Mouse (Mus musculus) 3T3-L1 (cell line): ENCODE results near the gene Gm10160.
"Not testable (repeated sequence)": the region's sequence is repeated elsewhere in the genome, so short reads cannot be mapped to it uniquely, and the experiment has no call there.

Source experiments
- DNase-seq: peaks from one replicate; pipeline ENCODE4 v3.0.0-alpha.2; 2015; ENCODE audit warnings: low read depth, low spot score

Gene Gm10160

GRCm38 (mm10) chr7:81858968-81859721, 3.6 kb upstream of the Gm10160 start, which contains the start of gene Tm6sf1:
Gene Tm6sf1, plus strand, starts transcription at chr7:81859001.
- no peak for DNase-seq

- DNase-seq, result no peak
These were observed 2.6 kb upstream of the Gm10160 start for GRCm38 (mm10) chr7:81858236-81858635.

DNA sequence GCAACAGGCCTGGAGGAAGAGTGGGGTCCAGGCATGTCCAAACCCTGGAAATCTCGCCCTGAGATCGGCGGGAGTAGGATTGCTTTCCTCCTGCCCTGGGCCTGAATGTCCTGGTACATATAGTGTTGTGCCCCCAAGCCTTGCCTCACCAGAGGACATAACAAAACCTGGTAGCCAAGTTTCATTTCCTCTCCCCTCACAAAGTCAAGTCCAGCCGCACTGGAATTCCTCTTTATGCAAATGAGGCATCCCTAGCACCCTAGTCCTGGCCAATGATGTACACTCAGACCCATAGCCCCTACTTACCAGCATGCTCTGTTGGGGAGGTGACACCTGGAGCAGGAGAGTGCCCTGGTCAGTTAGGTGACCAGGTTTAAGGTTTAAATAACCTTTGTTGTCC, 627 bp upstream of the Gm10160 start:
- DNase-seq, result no peak

GRCm38 (mm10) chr7:81854568-81855307, 856 bp downstream of the Gm10160 start:
- DNase-seq, result no peak

DNA sequence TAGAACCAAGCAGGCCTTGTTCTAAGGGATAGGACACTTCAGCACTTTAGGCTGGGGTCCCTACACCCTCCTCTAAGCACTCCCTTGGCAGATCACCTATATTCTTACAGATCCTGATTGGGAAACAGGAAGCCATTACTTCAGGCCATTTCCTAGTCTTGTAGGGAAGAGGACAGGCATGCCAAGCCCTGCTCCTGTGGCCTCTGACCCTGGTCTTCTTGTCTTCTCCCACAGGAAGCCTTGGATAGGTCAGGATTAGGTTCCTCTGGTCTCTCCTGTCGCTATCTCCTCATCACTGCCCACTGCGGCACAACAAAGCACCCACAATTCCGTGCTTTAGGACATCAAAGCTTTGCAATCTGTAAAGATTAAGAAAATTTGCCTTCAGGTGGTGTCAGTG, 3.9 kb downstream of the Gm10160 start:
- DNase-seq, result no peak

- DNase-seq, result no peak
These were observed 5.4 kb downstream of the Gm10160 start for GRCm38 (mm10) chr7:81850171-81850570.

DNA sequence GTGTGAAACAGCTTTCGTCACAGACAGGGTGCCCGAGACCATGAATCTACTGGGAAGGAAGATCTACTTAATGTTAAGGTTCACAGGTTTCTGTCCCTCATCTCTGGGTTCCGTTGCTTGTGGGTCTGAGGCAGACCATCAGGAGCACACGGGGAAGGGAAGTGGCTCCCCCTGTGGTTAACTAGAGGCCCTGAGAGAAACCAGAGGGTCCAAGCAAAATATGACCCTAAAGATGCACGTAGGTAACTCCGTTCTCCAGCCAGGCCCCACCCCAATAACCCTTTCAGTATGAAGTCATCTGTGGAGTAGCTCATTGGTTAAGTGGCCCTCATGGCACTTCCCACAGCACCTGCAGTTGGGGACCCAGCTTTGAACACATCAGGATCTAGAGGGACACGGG, 6.0 kb downstream of the Gm10160 start:
- no peak for DNase-seq

- DNase-seq, result no peak
These were observed 6.4 kb downstream of the Gm10160 start for GRCm38 (mm10) chr7:81849214-81849613.

GRCm38 (mm10) chr7:81847777-81848176, 7.8 kb downstream of the Gm10160 start:
- DNase-seq, result no peak

DNA sequence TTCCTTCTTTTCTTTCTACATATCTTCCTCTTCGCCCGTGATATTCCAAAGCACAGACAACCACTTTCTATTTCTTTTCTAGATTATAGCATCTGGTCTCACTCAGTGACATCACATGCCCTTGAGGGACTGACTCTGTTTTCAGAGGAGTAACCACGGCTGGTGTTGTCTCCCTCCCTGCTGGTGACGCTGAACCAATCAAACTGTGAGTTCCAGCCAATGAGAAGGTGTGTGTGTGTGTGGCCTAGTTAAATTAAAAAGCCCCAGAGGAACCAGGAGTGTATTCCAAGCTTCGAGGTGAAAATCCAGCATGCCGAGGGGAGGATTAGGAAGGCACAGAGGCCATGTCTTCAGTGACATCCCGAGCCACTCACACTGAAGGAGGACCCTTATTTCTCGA, 8.6 kb downstream of the Gm10160 start:
- no peak for DNase-seq

DNA sequence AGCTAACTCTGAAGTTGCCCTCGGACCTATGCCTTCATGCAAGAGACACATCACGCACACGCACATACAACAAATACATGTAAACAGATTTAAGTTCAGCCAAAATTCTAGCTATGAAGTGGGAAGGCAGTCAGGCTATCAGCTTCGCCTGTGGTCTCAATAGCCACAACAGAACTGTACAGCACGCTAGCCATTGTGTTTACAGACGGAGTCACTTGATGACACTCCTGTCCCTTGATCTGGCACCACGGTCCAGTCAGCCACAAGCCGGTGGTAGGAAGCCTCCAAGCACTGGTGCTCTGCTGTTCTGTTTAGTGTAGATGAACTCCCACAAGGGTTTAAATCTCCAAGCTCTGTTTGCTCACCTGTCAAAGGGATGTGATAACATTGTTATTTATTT, 9.6 kb downstream of the Gm10160 start:
- DNase-seq, result no peak

DNA sequence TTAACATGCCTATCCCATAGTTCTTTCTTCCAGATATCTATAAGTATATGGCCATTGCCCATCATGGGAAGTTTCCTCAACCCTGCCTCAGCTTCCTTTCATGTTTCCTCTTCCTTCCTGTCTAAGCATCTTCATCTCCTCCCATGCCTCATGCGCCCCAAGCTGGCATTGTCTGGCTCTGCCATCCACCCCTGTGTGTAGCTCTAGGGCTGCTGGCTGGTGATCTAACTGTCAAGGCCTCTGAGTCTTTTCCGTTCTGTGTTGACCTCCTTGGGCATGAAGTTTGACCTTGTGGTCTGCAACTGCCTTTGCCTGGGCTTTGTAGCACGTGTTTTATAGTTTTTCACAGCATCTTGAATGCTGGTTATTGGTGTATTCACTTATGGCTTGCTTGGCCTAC, 10.3 kb downstream of the Gm10160 start:
- DNase-seq, result no peak

DNA sequence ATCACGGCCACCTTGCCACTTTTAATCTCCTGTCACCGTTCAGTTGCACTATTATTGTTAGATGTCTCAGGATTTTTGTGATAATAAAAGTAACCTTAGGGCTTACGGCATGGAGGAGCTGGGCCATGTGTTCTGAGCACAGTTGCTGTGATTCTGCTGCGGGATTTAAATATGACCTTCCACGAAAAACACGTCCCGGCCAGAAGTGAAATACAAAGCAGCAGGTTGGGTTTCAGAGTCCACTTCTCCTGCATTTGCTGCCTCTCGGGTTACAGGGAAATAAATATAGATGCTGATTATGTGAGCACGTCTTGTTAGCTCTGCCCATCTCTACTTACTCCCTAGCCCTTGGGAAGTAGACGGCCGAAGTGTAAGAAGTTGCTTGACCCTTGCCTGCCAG, 10.8 kb downstream of the Gm10160 start:
- DNase-seq, result no peak

GRCm38 (mm10) chr7:81843903-81844302, 11.7 kb downstream of the Gm10160 start:
- no peak for DNase-seq

DNA sequence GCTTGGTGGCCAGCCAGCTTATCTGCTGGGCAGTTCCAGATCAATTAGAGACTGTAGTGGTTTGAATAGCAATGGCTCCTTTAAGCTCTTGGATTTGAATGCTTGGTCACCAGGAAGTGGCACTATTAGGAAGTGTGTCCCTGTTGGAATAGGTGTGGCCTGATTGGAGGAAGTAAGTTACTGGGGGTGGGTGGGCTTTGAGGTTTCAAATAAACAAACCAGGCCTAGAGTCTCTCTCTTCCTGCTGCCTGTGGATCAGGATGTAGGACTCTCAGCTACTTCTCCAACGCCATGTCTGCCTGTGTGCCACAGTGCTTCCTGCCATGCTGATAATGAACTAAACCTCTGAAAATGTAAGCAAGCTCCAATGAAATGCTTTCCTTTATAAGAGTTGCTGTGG, 12.6 kb downstream of the Gm10160 start:
- DNase-seq, result no peak

GRCm38 (mm10) chr7:81842141-81842540, 13.5 kb downstream of the Gm10160 start:
- DNase-seq, result no peak

GRCm38 (mm10) chr7:81841439-81841838, 14.2 kb downstream of the Gm10160 start:
- DNase-seq, result no peak

GRCm38 (mm10) chr7:81840661-81841181, 14.9 kb downstream of the Gm10160 start:
- DNase-seq, result no peak

DNA sequence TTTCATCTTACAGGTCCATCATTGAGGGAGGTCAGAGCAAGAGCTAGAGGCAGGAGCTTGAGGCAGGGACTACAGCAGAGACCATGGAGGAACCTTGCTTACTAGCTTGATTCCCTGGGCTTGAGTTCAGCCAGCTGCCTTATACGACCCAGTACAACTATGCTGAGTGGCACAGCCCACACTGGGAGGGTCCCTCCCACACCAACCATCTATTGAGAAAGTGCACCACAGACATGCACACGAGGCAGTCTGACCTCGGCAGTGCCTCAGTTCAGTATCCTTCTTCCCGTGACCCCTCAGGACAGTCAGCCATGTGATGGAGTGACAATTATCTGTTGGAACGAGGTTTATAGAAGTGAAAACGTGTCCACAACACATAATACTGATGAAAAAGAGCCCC, 15.8 kb downstream of the Gm10160 start:
- no peak for DNase-seq

DNA sequence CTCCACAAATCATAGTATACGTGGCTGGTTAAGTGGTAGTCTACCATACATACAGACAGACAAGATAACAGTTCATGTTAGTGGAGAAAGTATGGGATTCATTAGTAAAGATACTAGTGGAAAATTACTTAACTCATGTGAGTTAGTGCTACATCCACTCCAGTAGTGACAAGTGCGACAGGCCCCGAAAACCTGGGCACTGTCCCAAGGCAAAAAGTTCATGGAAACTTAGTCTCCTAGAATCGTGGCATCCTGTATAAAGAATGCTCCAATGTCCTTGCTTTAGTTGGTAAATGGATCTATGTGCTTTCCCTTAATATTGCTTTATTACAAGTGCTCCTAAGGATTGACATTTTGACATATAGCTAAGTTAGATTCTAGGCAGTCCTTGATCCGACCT, 17.8 kb downstream of the Gm10160 start:
- not testable (repeated sequence) for DNase-seq

- no peak for DNase-seq
These were observed 20.2 kb downstream of the Gm10160 start for GRCm38 (mm10) chr7:81835430-81835829.

GRCm38 (mm10) chr7:81834847-81835246, 20.7 kb downstream of the Gm10160 start:
- DNase-seq, result no peak

GRCm38 (mm10) chr7:81829379-81829894, 26.2 kb downstream of the Gm10160 start, which contains the start of gene Btbd1:
Gene Btbd1, minus strand, starts transcription at chr7:81829431.
- peak; percentile 59 for DNase-seq
